Mouse (Mus musculus) embryonic facial prominence, embryonic 10.5 days (tissue): ENCODE data around the gene Lnpk. TPM values are rescaled to one million over a fixed set of nuclear protein-coding genes. Genes with fewer than 3 reads are reported as not detected.
A peak's percentile ranks its signal among the peaks of the same experiment; 100 is the strongest.

Source experiments
- DNase-seq: peaks from one replicate; pipeline ENCODE4 v3.0.0-alpha.2; 2017; ENCODE audit warnings: low spot score
- H3K27ac ChIP-seq: fragments of 300-500 bp; sonication (generic); replicated peaks from 2 replicates; pipeline ENCODE4 v1.5.1; 2016; ENCODE audit warnings: mild to moderate bottlenecking
- H3K27me3 ChIP-seq: fragments of 300-500 bp; sonication (generic); replicated peaks from 2 replicates; pipeline ENCODE4 v1.6.1; 2016; ENCODE audit warnings: low read depth, mild to moderate bottlenecking; ENCODE audit not compliant: poor library complexity, severe bottlenecking
- H3K36me3 ChIP-seq: fragments of 300-500 bp; sonication (generic); replicated peaks from 2 replicates; pipeline ENCODE4 v1.6.1; 2016; ENCODE audit warnings: mild to moderate bottlenecking, moderate library complexity
- H3K4me1 ChIP-seq: fragments of 300-500 bp; sonication (generic); 2 replicates; pipeline ENCODE4 v1.6.1; 2016
- H3K4me3 ChIP-seq: fragments of 300-500 bp; sonication (generic); 2 replicates; pipeline ENCODE4 v1.5.1; 2016; ENCODE audit warnings: mild to moderate bottlenecking, moderate library complexity
- H3K9me3 ChIP-seq: fragments of 300-500 bp; sonication (generic); 2 replicates; pipeline ENCODE4 v1.6.1; 2016; ENCODE audit warnings: mild to moderate bottlenecking
- WGBS: fragments of 180-500 bp; shearing (Covaris S2); methylation state at CpG from one replicate; pipeline ENCODE4 v1.1.7; 2016; 5-methylcytosine and 5-hydroxymethylcytosine counted together
- polyA plus RNA-seq: library from polyadenylated mRNA; unstranded; fragments of >200 nt; fragmentation: Nextera tagmentation; extraction: Ambion mirVana; gene quantifications from 2 replicates; pipeline ENCODE4 v1.2.1, GENCODE M21; 2016

Gene Lnpk
- polyA plus RNA-seq = 35.2 and 35.3 TPM in 2 replicates

DNA sequence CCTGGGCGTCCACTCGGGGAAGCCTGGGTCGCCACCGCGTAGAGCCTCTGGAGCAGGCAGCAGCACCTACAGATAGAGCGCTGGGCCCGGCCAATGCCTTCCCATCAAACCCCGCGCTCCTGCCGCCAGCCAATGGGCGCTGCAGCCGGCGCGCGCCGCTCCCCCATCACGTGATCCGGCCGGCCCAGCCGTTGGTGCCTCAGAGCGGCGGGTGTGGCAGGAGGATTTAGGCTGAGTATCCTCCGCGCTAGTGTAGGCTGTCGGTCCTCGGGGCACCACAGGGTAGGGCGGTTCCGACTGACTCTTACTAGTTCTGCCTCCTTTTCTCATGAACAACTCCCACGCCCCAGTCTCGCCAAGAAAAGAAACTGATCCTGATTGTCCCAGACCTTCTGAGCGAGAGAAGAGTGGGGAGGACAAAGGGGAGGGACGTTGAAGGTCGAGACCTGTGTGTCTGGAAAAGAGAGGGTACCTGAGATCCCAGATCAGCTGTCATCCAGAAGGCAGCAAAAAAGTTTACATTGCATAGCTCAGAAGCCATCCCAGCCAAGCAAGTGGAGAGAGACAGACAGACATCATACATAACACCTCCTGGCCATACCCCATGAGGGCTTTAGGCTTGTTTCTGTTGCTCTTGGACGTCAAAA, at the start of gene Lnpk:
TSS of gene Lnpk (minus strand) at position 593 of the 647 bp plus-strand sequence.
- Histone ChIP-seq H3K36me3 (no peaks in the 10 kb centered on the region), H3K9me3 (no peaks in the 10 kb centered on the region), H3K4me3 (peak within 1 kb of the TSS; percentile 98), H3K27me3 (no peaks in the 10 kb centered on the region), H3K4me1 (peaks cover 19% of the 10 kb centered on the region), H3K27ac (peak within 1 kb of the TSS; percentile 91)
- under 1% methylated on average over 34 of the region's 34 CpGs for WGBS
- DNase-seq = peak; percentile 96

DNA sequence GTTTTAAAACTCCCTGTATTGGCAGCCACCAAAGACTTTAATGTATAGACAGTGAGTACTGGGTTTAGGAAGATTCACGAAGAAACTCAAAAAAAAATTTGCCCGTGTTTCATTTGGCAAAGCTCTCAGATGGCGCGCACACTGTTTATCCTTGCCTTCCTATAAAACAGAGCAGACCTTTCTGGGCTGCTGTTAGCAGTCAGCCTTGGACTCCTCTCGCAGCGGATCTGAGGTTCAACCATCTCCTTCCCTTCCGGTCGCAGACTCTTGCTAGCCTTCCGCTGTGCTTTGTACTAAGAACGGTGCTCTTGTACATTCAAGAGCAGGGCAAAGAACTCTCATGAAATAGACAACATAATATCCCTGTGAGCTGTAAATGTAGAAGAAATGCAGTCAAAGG, 41.1 kb upstream of the Lnpk start:
- H3K4me3 ChIP-seq = no peak overlapping the region
- 89% methylated on average over 10 of the region's 10 CpGs for WGBS
- no peaks in the 10 kb centered on the region for H3K4me1 ChIP-seq
- H3K27ac ChIP-seq = no peak overlapping the region
- no peaks in the 10 kb centered on the region for H3K9me3 ChIP-seq
- H3K27me3 ChIP-seq = no peaks in the 10 kb centered on the region
- DNase-seq = no peak
- no peaks in the 10 kb centered on the region for H3K36me3 ChIP-seq

DNA sequence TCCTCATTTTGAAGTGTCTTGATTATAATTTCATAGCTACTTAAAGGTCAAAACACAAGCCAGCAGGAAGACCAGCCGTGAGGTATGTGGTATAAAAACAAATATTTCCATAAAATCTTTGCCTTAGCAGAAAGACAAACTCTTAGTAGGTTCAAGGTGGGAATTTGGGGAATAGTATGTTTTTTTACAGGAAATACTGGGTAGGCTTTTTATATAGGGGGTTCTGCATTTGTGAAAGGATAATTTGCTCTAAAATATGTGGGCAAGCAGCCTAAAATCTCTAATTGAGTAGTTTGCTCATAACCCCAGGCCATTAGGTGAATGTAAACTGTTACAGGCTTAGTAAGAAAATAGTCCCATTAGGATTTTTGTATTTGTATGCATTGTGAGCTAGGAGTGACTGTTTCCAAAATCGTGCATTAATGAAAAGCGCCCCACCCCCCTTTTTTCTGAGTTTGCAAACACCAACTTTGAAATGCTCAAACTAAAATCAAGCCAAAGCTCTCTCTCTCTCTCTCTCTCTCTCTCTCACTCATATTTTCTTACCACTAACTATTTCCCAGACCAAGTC, 40.5 kb upstream of the Lnpk start:
- H3K27ac ChIP-seq = no peak overlapping the region
- H3K36me3 ChIP-seq = no peaks in the 10 kb centered on the region
- no peaks in the 10 kb centered on the region for H3K27me3 ChIP-seq
- no peaks in the 10 kb centered on the region for H3K4me1 ChIP-seq
- 85% methylated on average over 3 of the region's 3 CpGs for WGBS
- DNase-seq = no peak
- no peak overlapping the region for H3K4me3 ChIP-seq
- H3K9me3 ChIP-seq = no peaks in the 10 kb centered on the region

DNA sequence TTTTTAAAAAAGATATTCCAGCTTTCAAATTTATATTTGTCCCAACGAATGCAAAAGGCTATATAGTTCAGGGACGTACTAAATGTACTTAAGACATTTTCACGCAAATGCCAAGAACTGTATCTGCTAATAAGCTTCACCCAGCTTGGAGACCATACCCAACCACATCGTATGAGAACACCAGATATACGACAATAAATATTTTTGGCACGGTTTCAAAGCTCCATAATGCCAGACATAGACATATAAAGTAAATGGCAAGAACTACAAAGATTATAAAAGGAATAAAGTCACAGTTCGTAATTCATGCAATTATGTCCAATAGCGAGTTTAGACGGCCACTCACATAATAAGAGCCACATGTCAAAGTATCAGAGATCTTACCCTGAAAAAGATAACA, 38.5 kb upstream of the Lnpk start:
- H3K36me3 ChIP-seq = no peaks in the 10 kb centered on the region
- no peaks in the 10 kb centered on the region for H3K27me3 ChIP-seq
- no peak for DNase-seq
- WGBS = 78% methylated on average over 9 of the region's 9 CpGs
- H3K4me1 ChIP-seq = no peaks in the 10 kb centered on the region
- no peak overlapping the region for H3K4me3 ChIP-seq
- no peak overlapping the region for H3K27ac ChIP-seq
- no peaks in the 10 kb centered on the region for H3K9me3 ChIP-seq

DNA sequence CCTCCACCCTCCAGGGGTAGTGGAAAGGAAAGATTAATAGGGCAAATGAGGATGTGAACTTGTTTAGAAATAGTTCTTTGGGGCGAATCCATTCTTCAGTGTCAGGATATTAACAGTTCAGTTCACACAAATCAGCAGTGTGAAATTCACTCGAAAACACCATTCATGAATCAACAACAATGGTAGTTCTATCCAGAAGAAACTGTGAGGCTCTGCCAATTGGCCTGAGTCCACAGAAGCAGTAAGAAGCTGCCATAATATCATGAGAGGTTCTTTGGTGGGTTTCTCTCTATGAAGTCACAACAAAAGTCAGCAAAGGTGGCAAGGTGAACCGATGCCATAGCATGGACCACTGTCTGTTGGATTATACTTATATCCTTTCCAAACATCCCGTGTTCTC, 32.2 kb upstream of the Lnpk start:
- no peaks in the 10 kb centered on the region for H3K27me3 ChIP-seq
- no peaks in the 10 kb centered on the region for H3K36me3 ChIP-seq
- no peak overlapping the region for H3K27ac ChIP-seq
- H3K4me1 ChIP-seq = no peaks in the 10 kb centered on the region
- WGBS = 89% methylated on average over 4 of the region's 4 CpGs
- DNase-seq = no peak
- H3K4me3 ChIP-seq = no peak overlapping the region
- no peaks in the 10 kb centered on the region for H3K9me3 ChIP-seq

DNA sequence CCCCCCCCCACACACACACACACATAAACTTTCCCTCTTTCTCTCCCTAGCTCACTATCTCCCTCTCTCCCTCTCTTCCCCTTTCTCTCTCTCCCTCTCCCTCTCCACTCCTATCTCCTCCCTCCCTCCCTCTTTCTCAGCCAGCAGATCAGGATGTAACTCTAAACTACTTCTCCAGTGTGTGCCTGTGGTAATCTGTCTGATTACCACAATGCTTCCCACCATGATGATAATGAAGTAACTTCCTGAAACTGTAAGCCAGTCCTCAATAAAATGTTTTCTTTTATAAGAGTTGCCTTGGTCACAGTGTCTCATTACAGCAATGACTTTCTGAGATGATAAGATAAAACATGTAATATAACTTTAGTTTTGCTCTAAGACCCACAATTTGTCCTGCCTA, 30.1 kb upstream of the Lnpk start:
- H3K27me3 ChIP-seq = no peaks in the 10 kb centered on the region
- no peak overlapping the region for H3K4me3 ChIP-seq

DNA sequence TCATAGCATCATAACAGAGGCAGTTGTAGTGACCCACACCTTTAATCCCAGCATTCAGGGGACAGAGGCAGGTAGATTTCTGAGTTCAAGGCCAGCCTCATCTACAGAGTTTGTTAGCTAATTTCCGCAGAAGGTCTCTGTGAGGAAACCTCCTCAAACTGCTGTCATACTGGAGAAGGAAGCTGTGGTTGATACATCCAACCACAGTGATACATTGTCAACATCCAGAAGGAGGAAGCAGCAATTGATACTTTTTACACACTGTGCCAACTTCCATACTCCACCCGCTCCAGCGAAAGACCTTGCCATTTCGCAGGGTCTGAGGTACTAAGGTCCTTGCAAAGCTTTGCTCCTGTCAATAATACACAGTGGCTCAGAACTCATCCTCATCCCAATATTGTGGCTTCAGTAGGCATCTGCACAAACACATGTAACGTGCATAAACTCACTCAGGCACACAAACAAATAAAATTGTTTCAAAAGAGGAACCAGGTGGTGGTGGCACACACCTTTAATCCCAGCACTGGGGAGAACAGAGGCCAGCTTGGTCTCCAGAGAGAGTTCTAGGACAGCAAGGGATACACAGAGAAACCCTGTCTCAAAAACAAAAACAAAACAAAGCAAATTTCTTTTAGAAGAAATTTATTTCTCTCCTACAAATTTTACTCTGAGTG, 27.0 kb upstream of the Lnpk start:
- no peaks in the 10 kb centered on the region for H3K36me3 ChIP-seq
- 0 out of 2 replicates have a peak, but pooled peaks cover 5% of the 10 kb centered on the region for H3K27me3 ChIP-seq
- WGBS = 87% methylated on average over 5 of the region's 5 CpGs
- no peaks in the 10 kb centered on the region for H3K9me3 ChIP-seq
- H3K4me1 ChIP-seq = 0 out of 2 replicates have a peak, but pooled peaks cover 4% of the 10 kb centered on the region
- DNase-seq = no peak
- H3K4me3 ChIP-seq = no peak overlapping the region
- no peak overlapping the region for H3K27ac ChIP-seq

More for the DNA sequence above, 30.1 kb upstream of the Lnpk start:
- Histone ChIP-seq H3K9me3 (no peaks in the 10 kb centered on the region), H3K27ac (no peak overlapping the region), H3K4me1 (no peaks in the 10 kb centered on the region), H3K36me3 (no peaks in the 10 kb centered on the region)
- DNase-seq = no peak

DNA sequence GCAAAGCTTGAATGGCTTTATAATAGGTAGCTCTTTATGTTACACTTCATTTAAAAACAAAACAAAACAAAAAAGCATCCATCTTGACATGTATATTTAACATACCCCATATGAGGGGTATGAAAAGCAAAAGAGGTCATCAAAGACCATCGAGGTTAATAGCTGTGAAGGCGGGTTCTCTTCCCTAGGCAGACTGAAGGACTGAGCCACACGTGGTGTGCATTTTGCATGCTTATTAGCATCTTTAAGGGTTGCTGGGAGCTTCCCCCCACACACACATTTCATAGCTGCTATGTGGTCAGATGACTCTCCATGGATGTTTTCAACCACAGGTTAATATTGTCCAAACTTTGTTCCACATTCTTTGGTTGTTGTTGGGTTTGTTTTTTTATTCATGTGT, 24.8 kb upstream of the Lnpk start:
- peak; percentile 27 for DNase-seq
- Histone ChIP-seq H3K27me3 (0 out of 2 replicates have a peak, but pooled peaks cover 5% of the 10 kb centered on the region), H3K36me3 (no peaks in the 10 kb centered on the region), H3K9me3 (no peaks in the 10 kb centered on the region), H3K27ac (no peak overlapping the region), H3K4me3 (no peak overlapping the region), H3K4me1 (0 out of 2 replicates have a peak, but pooled peaks cover 4% of the 10 kb centered on the region)
- 38% methylated on average over 3 of the region's 3 CpGs for WGBS

DNA sequence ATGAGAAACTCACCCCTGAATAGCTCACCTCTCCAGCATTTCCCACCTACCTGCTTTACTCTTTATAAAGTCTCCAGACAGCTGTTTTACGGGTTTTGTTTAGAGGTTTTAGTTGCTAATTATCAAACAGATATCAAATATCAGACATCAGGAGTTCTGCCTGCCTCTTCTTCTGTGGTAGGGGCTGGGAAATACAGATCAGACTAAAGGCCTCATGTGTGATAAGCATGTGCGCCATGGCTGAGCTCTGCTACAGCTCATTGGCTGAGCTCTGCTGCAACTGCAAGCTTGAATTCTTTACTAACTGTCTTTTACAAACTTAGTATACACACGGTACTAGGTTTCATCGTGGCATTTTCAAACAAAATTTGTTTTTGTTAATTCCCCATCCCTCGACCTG, 23.2 kb upstream of the Lnpk start:
- Histone ChIP-seq H3K9me3 (no peaks in the 10 kb centered on the region), H3K27ac (no peak overlapping the region), H3K4me1 (0 out of 2 replicates have a peak, but pooled peaks cover 4% of the 10 kb centered on the region), H3K4me3 (no peak overlapping the region), H3K36me3 (no peaks in the 10 kb centered on the region), H3K27me3 (0 out of 2 replicates have a peak, but pooled peaks cover 5% of the 10 kb centered on the region)
- WGBS = 81% methylated on average over 5 of the region's 5 CpGs
- no peak for DNase-seq

DNA sequence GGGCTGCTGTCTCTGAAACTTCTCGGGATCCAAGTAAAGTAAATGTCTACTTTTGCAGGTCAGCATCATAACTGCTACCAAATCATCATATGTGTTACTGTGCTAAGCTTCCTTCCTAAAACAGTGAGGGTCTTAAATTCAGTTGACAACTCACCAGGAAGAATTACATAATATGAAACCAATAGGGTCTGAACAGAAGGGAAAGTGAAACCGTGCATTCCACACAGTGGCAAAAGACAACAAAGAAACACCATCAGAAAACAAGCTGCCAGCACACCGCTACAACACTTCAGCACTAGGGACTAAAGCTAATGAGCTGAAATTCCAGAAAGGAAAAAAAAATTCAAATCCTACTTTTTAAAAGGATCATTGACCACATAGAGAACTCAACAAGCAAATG, 17.9 kb upstream of the Lnpk start:
- H3K27me3 ChIP-seq = 0 out of 2 replicates have a peak, but pooled peaks cover 5% of the 10 kb centered on the region
- H3K9me3 ChIP-seq = no peaks in the 10 kb centered on the region
- WGBS = 83% methylated on average over 3 of the region's 3 CpGs
- H3K36me3 ChIP-seq = no peaks in the 10 kb centered on the region
- 0 out of 2 replicates have a peak, but pooled peaks cover 2% of the 10 kb centered on the region for H3K4me1 ChIP-seq
- no peak overlapping the region for H3K27ac ChIP-seq
- no peak for DNase-seq
- H3K4me3 ChIP-seq = no peak overlapping the region

DNA sequence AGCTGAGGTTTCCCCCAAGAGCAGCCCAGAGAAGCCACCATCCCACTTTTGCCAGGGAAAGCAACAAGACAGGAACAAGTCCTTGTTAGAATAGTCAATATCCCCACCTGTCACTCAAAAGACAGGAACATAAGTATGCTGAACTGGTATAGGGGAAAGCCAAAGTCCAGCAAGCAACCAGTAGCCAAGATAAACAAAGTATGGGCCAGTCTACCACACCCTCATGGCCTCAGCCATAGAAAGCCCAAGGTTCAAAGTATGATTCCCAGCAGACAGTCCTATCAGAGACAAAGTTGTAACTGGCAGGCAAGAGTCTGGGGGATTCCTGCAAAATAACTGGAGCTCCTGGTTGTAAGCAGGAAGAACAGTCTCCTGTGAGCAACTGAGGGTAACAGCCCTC, 16.9 kb upstream of the Lnpk start:
- no peaks in the 10 kb centered on the region for H3K9me3 ChIP-seq
- no peaks in the 10 kb centered on the region for H3K4me1 ChIP-seq
- no peak for DNase-seq
- H3K36me3 ChIP-seq = no peaks in the 10 kb centered on the region
- H3K4me3 ChIP-seq = no peak overlapping the region
- no peaks in the 10 kb centered on the region for H3K27me3 ChIP-seq
- H3K27ac ChIP-seq = no peak overlapping the region

DNA sequence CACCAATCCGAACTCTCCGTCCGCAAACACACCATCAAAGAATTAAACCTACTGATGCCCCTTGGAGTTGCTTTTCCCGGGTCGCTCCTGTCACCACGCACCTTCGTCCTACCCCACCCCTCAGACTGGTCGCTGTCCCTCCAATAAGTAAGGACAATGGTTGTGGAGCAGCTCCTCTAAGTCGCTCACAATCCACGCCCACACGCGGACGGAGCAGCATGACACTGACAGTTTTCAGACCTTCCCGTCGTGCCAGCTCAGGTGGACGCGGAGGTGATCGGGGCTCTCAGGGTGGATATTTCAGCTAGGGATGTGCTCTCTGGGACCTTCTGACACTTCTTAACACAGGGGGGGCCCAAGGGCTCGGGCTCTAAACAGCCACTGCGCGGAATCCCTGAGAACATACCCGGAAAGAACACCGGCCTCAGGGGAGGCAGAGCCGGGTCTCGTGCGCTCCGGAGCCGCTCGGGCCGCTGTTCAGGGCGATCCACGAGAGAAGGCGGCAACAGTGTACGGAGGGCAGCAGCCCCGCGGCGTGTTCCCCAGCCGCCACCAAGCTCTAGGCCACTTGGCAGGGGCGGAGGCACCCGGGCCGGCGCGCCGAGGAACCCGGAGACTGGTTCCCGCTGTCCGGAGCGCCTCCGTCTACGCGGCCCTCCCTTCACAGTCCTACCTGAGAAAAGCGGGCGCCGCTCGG, 941 bp downstream of the Lnpk start:
- H3K27ac ChIP-seq = peak overlapping the region; percentile 91
- H3K27me3 ChIP-seq = no peaks in the 10 kb centered on the region
- peak; percentile 52 for DNase-seq
- WGBS = under 1% methylated on average over 55 of the region's 55 CpGs
- no peaks in the 10 kb centered on the region for H3K9me3 ChIP-seq
- H3K36me3 ChIP-seq = no peaks in the 10 kb centered on the region
- peak overlapping the region; percentile 98 for H3K4me3 ChIP-seq
- H3K4me1 ChIP-seq = peaks cover 19% of the 10 kb centered on the region
